Mouse (Mus musculus): Measurements from ENCODE around the gene Igfn1. TPM values are rescaled to one million over a fixed set of nuclear protein-coding genes. Genes with fewer than 3 reads are reported as not detected.

The Igfn1 gene
- polyA plus RNA-seq, 1 experiment from 2014 or later, result not detected

DNA sequence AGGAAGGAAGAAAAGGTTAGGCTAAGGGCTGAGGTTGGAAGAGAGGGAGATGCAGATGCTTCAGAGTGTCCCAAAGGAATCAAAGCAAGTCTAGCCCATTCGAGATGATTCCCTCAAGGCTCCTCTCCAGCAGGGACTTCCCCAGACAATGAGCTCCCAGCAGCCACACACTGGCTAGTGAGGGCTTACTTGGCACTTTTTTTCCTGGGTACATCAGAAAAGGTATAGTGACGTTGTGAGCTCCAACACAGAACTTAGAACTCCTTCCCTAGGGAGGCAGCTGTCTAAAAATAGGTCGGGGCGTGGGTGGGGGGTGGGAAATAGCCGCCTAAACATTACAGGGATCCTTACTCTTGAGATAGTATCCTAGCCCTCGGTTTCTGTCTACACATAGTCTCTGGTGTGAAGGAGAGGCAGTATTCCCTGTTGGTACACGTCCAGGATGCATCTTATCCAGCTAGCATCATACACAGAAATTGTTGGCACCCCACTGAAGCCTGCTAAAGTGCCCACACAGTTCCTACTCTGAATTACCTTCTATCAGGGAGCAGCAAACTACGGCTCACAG, 6.3 kb downstream of the Igfn1 start:
- Histone ChIP-seq H3K9me3 (replicated peaks) (0 out of 2 replicates have a peak, but pooled peaks cover 5% of the 10 kb centered on the region), H3K27me3 (ENCODE audit: low read depth, poor library complexity, severe bottlenecking) (peaks cover 7% of the 10 kb centered on the region), H3K4me3 (no peak overlapping the region), H3K36me3 (no peaks in the 10 kb centered on the region), H3K4me1 (no peaks in the 10 kb centered on the region), H3K27ac (replicated peaks) (no peak overlapping the region)
- no peak for DNase-seq (ENCODE audit: low spot score)
- 64% methylated on average over 8 of the region's 8 CpGs for WGBS

DNA sequence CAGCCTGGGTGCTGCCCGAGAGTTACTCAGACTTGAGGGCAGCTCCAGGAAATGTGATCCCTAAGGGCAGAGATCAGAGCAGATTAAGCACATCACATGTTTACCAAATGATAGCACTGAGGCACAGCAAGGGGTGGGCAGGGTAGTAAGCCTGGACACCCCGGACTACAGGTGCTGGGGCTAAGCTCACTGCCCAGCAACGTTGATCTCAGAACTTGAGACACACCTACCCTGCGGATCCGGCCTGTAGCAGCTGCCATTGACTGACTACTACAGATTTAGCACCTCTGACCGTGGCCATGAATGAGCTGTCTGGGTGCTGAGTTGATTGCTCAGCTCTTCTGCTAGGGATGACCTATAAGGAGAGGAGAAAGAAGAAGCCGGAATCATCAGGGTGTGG, 8.6 kb downstream of the Igfn1 start:
- Histone ChIP-seq H3K36me3 (no peaks in the 10 kb centered on the region), H3K9me3 (replicated peaks) (0 out of 2 replicates have a peak, but pooled peaks cover 5% of the 10 kb centered on the region), H3K4me3 (no peak overlapping the region), H3K27ac (replicated peaks) (no peak overlapping the region), H3K4me1 (no peaks in the 10 kb centered on the region), H3K27me3 (ENCODE audit: low read depth, poor library complexity, severe bottlenecking) (0 out of 2 replicates have a peak, but pooled peaks cover 3% of the 10 kb centered on the region)
- WGBS, result 74% methylated on average over 7 of the region's 7 CpGs
- no peak for DNase-seq (ENCODE audit: low spot score)

DNA sequence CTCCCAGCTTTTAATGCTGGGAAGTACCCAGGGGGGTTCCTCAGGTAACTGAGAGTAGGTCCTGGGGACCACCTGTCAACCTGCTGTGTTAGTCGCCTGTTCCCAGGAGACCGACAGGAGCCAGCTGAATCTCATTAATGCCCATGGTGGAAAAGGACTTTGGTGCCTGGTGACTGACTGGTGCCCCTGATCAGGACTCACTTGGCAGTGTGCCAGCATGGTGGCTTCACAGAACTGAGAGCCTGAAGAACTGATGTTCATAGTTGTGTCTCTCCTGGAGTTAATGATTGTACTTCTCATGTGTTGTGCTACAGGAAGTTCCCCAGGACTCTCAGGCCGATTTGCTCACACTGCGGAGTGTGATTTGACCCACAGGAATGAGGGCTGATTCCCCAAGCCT, 12.7 kb downstream of the Igfn1 start:
- 82% methylated on average over 4 of the region's 4 CpGs for WGBS
- H3K4me3 ChIP-seq, result no peak overlapping the region

DNA sequence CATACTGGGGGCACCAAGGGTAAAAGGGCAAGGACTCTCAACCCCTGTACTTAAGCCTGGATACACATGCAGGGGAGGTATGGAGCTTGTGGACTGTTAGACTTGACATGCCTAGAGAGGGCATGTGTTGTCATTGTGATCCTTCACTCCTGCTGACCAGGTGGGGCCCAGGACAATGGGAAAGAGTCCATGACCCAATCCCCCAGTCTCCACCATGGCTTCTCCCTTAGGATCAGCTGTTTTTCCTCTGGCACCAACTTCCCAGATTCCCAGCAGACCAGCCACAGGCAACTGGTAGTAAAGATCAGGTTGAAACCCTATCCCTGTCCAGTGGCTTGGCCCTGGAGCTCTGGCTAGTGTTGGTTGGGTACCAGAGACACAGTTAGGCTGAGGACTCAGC, 16.3 kb downstream of the Igfn1 start:
- no peak overlapping the region for H3K27ac ChIP-seq (replicated peaks)
- no peaks in the 10 kb centered on the region for H3K27me3 ChIP-seq (ENCODE audit: low read depth, poor library complexity, severe bottlenecking)
- no peaks in the 10 kb centered on the region for H3K36me3 ChIP-seq
- no peaks in the 10 kb centered on the region for H3K4me1 ChIP-seq
- DNase-seq (ENCODE audit: low spot score), result no peak
- H3K4me3 ChIP-seq, result no peak overlapping the region
- no peaks in the 10 kb centered on the region for H3K9me3 ChIP-seq (replicated peaks)

More for the DNA sequence above, 12.7 kb downstream of the Igfn1 start:
- Histone ChIP-seq H3K9me3 (replicated peaks) (no peaks in the 10 kb centered on the region), H3K36me3 (no peaks in the 10 kb centered on the region), H3K27me3 (ENCODE audit: low read depth, poor library complexity, severe bottlenecking) (0 out of 2 replicates have a peak, but pooled peaks cover 3% of the 10 kb centered on the region), H3K4me1 (no peaks in the 10 kb centered on the region), H3K27ac (replicated peaks) (no peak overlapping the region)
- DNase-seq (ENCODE audit: low spot score), result no peak

DNA sequence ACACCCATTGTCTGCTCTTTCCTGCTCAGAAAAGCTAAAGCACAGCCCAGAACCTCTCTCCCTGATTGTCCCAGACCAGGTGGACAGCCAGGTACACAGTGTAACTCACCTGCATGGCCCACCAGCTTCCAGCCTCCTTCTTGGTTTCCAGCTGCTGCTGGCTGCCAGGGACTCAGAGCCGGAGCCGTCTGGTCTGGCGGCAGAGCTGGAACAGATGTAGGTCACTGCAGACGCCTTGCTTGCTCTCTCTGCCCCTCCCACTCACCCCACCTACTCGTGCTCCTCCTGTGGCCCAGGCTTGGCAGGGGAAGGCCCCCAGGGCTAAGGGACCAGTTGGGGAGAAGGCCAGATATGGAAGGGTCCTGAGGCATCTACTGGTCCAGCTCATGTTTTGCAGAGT, 22.0 kb downstream of the Igfn1 start:
- no peak for DNase-seq (ENCODE audit: low spot score)
- Histone ChIP-seq H3K27ac (replicated peaks) (no peak overlapping the region), H3K4me1 (peaks cover 4% of the 10 kb centered on the region; the same call in 1 of the 2 replicates), H3K36me3 (no peaks in the 10 kb centered on the region), H3K4me3 (no peak overlapping the region), H3K9me3 (replicated peaks) (no peaks in the 10 kb centered on the region), H3K27me3 (ENCODE audit: low read depth, poor library complexity, severe bottlenecking) (no peaks in the 10 kb centered on the region)
- 55% methylated on average over 5 of the region's 5 CpGs for WGBS

DNA sequence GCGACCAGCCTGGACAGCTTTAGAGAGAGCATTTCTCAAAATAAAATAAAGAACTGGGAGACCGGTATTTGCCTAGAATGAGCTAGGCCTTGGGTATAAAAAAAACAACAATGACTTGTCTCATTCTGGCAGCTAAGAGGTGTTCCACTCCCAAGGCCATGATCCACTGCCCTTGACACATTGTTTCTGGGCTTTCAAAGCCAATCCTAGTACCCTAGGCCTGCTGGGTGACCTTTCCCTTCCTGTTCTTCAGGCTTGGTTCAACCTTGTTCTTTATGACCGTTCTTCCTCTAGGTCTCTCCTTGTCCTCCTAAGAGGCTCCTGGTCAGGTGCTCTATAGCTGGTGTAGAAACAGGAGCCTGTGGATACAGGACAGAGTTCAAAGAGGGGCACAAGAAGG, 33.6 kb downstream of the Igfn1 start:
- 96% methylated on average over 3 of the region's 3 CpGs for WGBS
- Histone ChIP-seq H3K27ac (replicated peaks) (no peak overlapping the region), H3K36me3 (no peaks in the 10 kb centered on the region), H3K4me1 (no peaks in the 10 kb centered on the region; the same call in 1 of the 2 replicates), H3K4me3 (no peak overlapping the region), H3K9me3 (replicated peaks) (no peaks in the 10 kb centered on the region), H3K27me3 (ENCODE audit: low read depth, poor library complexity, severe bottlenecking) (no peaks in the 10 kb centered on the region)
- no peak for DNase-seq (ENCODE audit: low spot score)

DNA sequence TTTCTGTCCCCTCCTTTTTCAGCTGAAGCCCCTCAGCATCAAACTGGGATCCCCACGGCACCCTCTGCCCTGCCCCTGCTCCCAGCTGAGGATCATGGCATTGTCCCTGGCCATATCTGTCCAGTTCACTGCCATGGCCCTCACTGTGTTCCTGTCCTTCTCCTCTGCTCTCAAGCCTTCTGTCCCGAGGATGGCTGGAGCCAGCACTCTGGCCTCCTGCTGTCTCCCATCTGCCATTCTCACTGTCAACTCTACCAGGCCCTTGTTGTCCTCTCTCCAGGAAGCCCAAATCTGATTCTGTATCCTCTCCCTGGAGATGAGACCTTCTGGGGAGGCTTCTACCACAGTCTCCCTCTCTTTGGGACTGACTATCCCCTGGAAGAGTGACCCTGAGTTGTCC, 35.7 kb downstream of the Igfn1 start:
- H3K27me3 ChIP-seq (ENCODE audit: low read depth, poor library complexity, severe bottlenecking), result no peaks in the 10 kb centered on the region
- 54% methylated on average over 2 of the region's 2 CpGs for WGBS
- no peaks in the 10 kb centered on the region for H3K9me3 ChIP-seq (replicated peaks)
- DNase-seq (ENCODE audit: low spot score), result no peak
- no peaks in the 10 kb centered on the region; the same call in 1 of the 2 replicates for H3K4me1 ChIP-seq
- H3K36me3 ChIP-seq, result no peaks in the 10 kb centered on the region
- peak overlapping the region; percentile 43 for H3K27ac ChIP-seq (replicated peaks)
- no peak overlapping the region for H3K4me3 ChIP-seq

DNA sequence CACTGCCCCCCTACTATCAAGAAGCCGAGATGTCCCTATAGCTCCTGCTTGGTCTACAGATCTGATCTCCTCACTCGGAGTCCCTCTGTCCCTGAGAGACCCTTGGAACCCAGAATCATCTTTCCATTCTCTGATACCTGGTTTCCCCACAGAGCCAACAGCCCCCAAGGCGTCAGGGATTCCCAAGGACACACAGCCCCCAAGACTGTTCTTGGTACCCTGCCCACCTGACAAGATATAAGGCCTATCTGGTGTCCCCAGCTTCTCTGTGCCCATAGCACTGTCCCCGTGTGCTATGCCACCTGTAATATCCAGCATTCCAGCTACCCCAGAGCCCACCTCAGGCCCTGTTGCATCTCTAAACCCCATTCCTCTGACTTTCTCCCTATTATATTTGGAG, 38.4 kb downstream of the Igfn1 start:
- Histone ChIP-seq H3K27me3 (ENCODE audit: low read depth, poor library complexity, severe bottlenecking) (no peaks in the 10 kb centered on the region), H3K36me3 (no peaks in the 10 kb centered on the region), H3K4me1 (no peaks in the 10 kb centered on the region; the same call in 1 of the 2 replicates), H3K4me3 (no peak overlapping the region), H3K27ac (replicated peaks) (no peak overlapping the region), H3K9me3 (replicated peaks) (no peaks in the 10 kb centered on the region)
- WGBS, result 77% methylated on average over 4 of the region's 4 CpGs
- no peak for DNase-seq (ENCODE audit: low spot score)

DNA sequence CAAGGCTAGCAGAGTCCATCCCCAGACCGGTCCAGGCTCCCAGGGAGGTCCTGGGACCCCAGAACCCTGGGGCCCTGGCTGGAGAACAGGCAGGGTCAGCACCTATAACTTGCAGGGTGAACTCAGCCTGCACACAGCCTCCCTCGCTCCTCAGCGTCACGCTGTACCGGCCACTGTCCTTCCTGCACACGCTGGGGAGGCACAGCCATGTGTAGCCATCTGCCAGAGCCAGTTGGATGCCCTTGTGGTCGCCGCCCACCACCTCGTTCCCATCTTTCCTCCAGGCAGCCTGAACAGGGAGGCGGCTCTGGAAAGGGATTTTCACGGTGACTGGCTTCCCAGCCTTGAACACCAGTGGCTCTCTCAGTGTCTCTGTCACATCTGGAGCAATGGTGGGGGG, 41.6 kb downstream of the Igfn1 start:
- Histone ChIP-seq H3K9me3 (replicated peaks) (no peaks in the 10 kb centered on the region), H3K36me3 (no peaks in the 10 kb centered on the region), H3K4me1 (no peaks in the 10 kb centered on the region), H3K27me3 (ENCODE audit: low read depth, poor library complexity, severe bottlenecking) (no peaks in the 10 kb centered on the region), H3K4me3 (no peak overlapping the region), H3K27ac (replicated peaks) (0 out of 2 replicates have a peak overlapping the region, but pooled peaks have one; percentile 6)
- no peak for DNase-seq (ENCODE audit: low spot score)
- WGBS, result 74% methylated on average over 11 of the region's 11 CpGs

DNA sequence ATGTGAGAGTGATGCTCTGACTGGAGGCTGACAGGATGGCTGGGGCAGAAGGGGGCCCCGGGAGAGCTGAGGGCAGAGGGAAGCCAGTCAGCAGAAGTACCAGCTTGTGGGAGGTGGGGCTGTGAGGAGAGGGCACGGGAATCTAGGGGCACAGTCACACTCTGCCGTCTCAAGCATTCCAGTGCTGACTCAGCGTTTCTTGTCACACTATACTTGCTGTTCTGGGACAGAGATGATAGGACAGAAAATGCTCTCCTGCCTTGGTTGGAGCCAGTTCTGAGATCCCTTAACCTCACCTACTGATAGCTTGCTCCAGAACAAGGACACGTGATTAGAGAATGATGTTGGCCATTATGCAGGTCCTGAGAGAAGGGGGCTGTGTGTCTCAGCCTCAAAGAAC, 43.0 kb downstream of the Igfn1 start:
- Histone ChIP-seq H3K4me3 (no peak overlapping the region), H3K4me1 (no peaks in the 10 kb centered on the region), H3K36me3 (no peaks in the 10 kb centered on the region), H3K27me3 (ENCODE audit: low read depth, poor library complexity, severe bottlenecking) (no peaks in the 10 kb centered on the region), H3K27ac (replicated peaks) (no peak overlapping the region), H3K9me3 (replicated peaks) (no peaks in the 10 kb centered on the region)
- DNase-seq (ENCODE audit: low spot score), result no peak
- WGBS, result 81% methylated on average over 5 of the region's 5 CpGs

DNA sequence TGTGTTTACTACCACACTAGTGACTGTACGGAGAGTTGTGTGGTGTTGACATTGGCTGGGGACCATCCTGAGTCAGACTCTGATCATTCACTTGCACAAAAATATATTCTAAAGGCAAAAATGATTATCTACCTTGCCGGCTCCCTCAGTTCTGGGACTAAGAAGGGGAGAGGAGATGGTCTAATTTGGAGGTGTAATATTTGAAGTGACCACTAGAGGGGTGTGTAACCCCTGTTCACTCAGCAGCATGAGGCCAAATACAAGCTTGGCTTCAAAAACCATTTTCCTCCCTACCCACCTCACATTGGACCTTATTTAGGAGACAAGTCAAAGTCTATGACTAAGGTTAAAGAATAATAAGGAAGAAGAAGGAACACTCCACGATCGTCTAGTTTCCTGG, 47.7 kb downstream of the Igfn1 start:
- Histone ChIP-seq H3K27me3 (ENCODE audit: low read depth, poor library complexity, severe bottlenecking) (no peaks in the 10 kb centered on the region), H3K27ac (replicated peaks) (no peak overlapping the region), H3K4me1 (no peaks in the 10 kb centered on the region), H3K9me3 (replicated peaks) (no peaks in the 10 kb centered on the region), H3K36me3 (no peaks in the 10 kb centered on the region), H3K4me3 (no peak overlapping the region)
- no peak for DNase-seq (ENCODE audit: low spot score)
- WGBS, result 53% methylated on average over 4 of the region's 4 CpGs

DNA sequence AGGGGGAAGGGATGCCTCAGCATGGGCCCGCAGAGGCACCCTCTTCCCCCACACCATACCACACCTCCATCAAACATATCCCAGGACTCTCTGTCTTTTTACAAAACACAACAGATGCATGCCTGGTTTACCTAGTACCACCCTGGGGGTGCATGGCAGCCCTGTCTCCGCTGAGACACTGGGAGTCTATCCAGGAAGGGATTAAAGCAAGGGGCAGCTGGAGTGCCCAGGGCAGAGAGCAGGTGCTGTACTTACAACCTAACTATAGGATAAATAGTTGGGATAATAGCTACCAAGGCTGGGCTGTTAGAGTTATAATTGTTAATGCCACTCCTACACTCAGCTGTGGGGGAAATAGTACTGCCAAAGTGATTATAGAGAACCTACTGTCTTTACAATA, 57.3 kb downstream of the Igfn1 start:
- no peak for DNase-seq (ENCODE audit: low spot score)
- Histone ChIP-seq H3K27me3 (ENCODE audit: low read depth, poor library complexity, severe bottlenecking) (peaks cover 7% of the 10 kb centered on the region; the same call in 1 of the 2 replicates), H3K4me3 (no peak overlapping the region), H3K9me3 (replicated peaks) (no peaks in the 10 kb centered on the region), H3K4me1 (peaks cover 9% of the 10 kb centered on the region), H3K36me3 (no peaks in the 10 kb centered on the region), H3K27ac (replicated peaks) (no peak overlapping the region)
- WGBS, result 69% methylated on average over 2 of the region's 2 CpGs

DNA sequence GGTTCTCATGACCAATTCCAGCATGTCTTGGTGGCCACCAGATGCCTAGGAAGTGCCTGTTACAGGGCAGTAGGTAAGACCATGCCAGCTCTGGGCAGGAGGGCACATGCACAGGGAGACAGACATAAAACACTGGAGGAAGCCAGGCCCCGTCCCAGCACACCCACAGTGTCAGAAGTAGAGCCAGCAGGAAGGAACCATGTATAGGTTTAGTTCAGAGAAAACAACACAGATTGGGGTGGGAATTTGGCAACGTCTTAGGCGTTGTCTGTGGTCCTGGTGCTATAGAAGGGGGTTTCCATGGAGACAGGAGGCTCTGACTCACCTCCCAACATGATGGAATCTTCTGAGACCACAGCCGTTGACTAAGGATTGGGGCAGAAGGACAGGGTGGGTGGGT, 59.9 kb downstream of the Igfn1 start:
- Histone ChIP-seq H3K9me3 (replicated peaks) (no peaks in the 10 kb centered on the region), H3K27ac (replicated peaks) (no peak overlapping the region), H3K4me3 (no peak overlapping the region), H3K27me3 (ENCODE audit: low read depth, poor library complexity, severe bottlenecking) (peaks cover 19% of the 10 kb centered on the region; the same call in 1 of the 2 replicates), H3K36me3 (no peaks in the 10 kb centered on the region), H3K4me1 (peaks cover 9% of the 10 kb centered on the region)
- 77% methylated on average over 4 of the region's 4 CpGs for WGBS
- no peak for DNase-seq (ENCODE audit: low spot score)

DNA sequence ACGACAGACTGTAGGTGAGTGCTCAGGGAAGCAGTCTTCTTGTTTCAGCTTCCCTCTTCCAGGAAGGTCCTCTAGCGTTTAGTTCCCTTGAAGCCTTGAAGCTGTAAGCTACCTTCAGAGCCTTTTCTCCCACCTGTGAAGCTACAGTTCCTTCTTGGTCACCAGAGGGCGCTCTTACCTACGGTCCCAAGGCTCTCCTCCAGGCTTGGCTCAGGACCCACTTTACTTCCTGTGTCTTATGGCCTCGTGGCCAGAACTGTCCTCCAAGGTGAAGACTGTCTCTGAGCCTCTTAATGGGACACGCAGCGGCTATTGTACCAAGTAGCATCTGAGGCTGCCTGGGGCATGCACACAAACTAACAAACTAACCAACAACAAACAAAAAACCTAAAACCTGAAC, 60.4 kb downstream of the Igfn1 start:
- 16% methylated on average over 7 of the region's 7 CpGs for WGBS
- peaks cover 19% of the 10 kb centered on the region; the same call in 1 of the 2 replicates for H3K27me3 ChIP-seq (ENCODE audit: low read depth, poor library complexity, severe bottlenecking)
- H3K4me1 ChIP-seq, result peaks cover 9% of the 10 kb centered on the region
- H3K4me3 ChIP-seq, result no peak overlapping the region
- DNase-seq (ENCODE audit: low spot score), result peak; percentile 41
- H3K9me3 ChIP-seq (replicated peaks), result no peaks in the 10 kb centered on the region
- H3K36me3 ChIP-seq, result no peaks in the 10 kb centered on the region
- no peak overlapping the region for H3K27ac ChIP-seq (replicated peaks)
